Mouse (Mus musculus): ENCODE data around the gene Tsn.

The Tsn gene

DNA sequence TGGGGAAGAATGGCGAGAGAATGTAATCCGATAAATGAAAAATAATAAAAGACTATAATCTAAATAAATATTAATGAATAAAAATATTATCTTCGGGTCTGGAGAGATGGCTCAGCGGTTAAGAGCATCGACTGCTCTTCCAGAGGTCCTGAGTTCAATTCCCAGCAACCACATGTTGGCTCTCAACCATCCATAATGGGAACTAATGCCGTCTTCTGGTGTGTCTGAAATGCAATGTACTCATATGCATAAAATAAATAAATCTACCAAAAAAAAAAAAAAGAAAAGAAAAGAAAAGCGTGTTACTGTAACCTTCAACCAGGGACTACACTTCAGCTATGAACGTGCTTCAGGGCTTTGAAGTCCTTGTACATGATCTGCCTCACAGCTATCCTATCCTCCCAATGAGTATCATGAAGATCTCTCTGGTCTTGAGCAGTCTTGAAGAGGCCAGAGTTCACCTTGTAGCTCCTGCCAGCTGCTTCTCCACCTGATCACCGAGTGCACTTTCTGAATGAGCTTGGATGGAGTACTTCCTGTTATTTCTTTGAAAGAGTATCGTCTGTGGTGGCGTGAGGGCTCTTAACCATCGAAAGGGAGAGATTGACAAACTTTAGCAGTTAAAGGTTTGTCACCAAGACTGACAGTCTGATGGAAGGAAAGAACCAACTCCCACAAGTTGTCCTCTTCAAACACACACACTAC is at the start of gene Tsn:
TSS of gene Tsn (minus strand) at position 118 of the 705 bp plus-strand sequence.
- DNase-seq (ENCODE audit: low spot score in 2 of 2): no peak

- DNase-seq (ENCODE audit: low spot score in 2 of 2): no peak
Measured at GRCm38 (mm10) chr1:118359071-118359761, 47.7 kb upstream of the Tsn start.

DNA sequence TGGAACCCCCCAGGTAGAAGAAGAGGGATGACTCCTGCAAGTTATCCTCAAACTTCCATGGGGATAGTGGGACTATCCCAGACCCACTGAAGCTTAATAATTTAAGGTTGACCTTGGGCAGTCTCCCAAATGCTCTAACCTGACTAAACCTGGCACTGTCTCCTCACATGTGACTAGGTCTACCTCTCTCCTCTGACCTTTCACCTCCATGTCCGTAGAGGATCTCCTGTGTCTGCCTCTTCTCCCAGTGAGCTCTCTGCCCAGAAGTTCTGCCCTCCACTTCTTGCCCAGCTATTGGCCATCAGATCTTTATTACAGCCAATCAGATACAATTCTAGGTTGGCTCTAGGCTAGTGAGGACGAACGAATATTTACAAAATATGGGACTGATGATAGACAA is 38.4 kb upstream of the Tsn start:
- no peak for DNase-seq (ENCODE audit: low spot score in 2 of 2)

GRCm38 (mm10) chr1:118343649-118344435 is 32.3 kb upstream of the Tsn start:
- DNase-seq (ENCODE audit: low spot score in 2 of 2): no peak

GRCm38 (mm10) chr1:118337921-118338320 is 26.4 kb upstream of the Tsn start:
- no peak for DNase-seq (ENCODE audit: low spot score in 2 of 2)

DNA sequence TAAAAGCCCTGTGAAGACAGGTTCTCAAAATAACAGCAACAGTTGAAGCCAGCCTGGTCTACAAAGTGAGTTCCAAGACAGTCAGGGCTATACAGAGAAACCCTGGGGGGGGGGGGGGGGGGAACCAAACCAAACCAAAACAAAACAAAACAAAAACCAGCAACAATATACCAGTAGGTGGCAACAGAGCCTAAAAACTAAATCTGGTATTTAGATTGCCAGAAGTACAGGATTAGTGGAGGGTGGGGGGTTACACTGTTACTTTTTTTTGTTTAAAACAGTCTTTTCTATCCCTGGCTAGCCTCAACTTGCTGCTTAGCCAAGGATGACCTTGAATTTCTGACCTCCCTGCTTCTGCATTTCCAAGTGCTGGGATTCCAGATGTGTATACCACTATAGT is 24.3 kb upstream of the Tsn start:
- no peak for DNase-seq (ENCODE audit: low spot score in 2 of 2)

GRCm38 (mm10) chr1:118334749-118335713 is 23.5 kb upstream of the Tsn start:
- no peak for DNase-seq (ENCODE audit: low spot score in 2 of 2)

DNA sequence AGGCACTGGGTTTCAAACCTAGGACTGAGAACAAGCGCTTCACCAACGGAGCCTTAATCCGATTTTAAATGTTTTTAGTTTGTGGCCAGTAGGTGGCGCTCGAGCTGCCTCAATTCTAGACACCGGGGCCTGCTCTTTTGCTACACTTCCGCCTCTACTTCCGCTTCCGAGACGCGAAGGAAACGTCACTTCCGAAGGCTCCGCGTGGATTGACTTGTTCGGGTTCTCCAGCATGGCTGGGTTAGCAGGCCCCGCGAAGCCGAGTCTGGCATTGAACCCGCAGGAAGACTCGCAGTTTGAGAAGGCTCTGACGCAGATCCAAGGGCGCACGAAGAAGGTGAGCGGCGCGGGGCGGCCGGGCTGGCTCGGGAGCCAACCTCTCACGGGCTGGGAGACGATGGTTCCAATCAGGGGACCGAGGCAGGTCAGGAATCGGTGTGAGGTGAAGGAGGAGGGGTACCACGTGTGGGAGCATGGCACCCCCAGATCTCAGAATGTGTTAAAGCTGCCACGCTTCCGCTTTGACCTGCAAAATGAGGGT is 10.2 kb upstream of the Tsn start, which contains the start of gene Nifk:
TSS of gene Nifk (plus strand) at position 179 of the 541 bp plus-strand sequence.
- DNase-seq (ENCODE audit: low spot score in 2 of 2): peak; percentile 85 to 92

- DNase-seq (ENCODE audit: low spot score in 2 of 2): no peak
Measured at GRCm38 (mm10) chr1:118320696-118321095, 9.2 kb upstream of the Tsn start.

DNA sequence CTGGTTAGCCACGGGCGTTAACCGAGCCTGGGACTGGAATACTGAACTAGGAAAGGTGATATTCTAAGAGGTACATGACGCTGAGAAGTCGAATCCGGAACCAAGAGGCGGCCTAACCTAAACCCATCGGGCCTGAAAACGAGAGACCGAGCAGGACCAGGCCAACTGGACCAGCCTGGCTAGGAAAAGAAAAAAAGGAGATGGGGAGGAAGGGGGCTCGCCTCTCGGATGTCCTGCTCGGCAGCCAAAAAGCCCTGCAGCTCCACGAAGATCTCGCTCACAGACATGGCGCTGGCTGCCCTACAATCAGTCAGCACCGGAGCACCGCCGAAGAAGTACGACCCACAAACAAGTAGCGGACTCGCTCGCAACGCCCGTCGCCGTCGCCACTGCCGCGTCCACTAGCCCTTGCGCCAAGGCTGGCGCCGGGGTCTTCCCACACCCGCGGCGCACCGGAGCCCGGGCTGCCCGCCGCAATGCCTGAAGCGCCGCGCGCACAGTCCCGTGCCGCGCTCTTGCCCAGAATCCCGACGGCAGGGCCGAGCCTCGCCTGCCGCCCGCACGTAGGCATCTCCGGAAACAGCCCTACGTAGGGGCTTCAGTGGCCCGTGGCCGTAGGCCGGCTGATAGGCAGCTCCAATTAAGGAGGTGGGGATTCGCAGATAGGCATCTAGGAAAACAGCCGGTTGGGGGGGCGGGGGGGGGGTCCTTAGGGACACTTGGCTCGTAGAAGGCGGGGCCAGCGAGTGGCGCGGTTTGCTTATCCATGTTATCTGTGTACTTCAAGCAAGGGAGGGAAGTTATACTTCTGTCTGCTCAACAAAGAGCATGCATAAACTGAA is 538 bp downstream of the Tsn start:
- peak; percentile 80 to 85 for DNase-seq (ENCODE audit: low spot score in 2 of 2)

DNA sequence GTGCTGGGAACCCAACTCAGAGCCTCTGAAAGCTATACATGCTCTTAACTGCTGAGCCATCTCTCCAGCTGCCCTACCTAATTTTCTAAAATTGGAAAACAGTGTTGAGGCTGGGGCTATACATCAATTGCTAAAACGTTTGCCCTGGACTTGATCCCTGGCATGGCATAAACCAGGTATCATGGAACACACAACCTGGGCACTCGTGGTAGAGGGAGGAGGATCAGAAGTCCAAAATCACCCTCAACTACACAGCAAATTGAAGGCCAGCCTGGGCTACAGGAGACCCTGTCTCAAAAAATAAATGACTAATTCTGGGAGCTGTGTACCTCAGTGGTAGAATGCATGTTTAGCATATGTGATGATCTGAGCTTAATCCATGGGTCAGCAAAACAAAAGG is 13.8 kb downstream of the Tsn start:
- DNase-seq (ENCODE audit: low spot score in 2 of 2): no peak

DNA sequence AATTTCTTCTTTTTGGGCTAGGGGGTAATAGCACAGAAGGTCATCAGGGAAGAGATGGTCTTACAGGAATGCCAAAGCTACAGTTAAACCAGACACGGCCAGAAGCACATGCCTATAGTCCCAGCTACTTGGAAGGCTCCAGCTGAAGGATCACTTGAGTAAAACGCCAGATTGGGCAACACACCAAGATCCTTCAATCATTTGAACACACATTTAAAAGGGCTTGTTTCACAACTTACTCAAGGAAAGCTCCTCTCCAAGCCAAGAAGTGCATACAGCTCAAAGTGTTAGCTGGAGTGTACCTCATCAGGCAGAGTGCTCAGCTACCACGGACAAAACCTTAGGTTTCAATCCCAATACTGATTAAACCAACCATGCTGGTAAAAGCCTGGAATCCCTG is 14.9 kb downstream of the Tsn start:
- no peak for DNase-seq (ENCODE audit: low spot score in 2 of 2)

DNA sequence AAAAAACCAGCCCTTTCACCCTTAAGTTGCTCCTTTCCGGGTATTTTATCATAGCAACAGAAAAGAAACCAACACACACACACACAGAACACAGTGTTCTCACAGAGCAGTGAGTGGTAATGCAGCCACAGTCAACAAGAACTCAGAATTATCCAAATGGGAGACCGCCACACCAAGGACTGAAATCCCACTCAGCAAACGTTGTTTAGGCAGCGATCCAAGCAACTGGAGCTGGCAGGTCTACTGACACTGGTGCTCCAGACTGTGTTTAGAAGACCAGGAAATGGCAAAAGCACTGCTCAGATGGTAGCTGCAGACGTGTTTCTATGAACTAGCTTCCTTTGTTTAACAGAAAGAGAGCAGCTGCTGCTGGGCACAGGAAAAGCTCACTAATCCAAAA is 16.7 kb downstream of the Tsn start:
- no peak for DNase-seq (ENCODE audit: low spot score in 2 of 2)

- no peak for DNase-seq (ENCODE audit: low spot score in 2 of 2)
Measured at GRCm38 (mm10) chr1:118294192-118294591, 17.3 kb downstream of the Tsn start.

DNA sequence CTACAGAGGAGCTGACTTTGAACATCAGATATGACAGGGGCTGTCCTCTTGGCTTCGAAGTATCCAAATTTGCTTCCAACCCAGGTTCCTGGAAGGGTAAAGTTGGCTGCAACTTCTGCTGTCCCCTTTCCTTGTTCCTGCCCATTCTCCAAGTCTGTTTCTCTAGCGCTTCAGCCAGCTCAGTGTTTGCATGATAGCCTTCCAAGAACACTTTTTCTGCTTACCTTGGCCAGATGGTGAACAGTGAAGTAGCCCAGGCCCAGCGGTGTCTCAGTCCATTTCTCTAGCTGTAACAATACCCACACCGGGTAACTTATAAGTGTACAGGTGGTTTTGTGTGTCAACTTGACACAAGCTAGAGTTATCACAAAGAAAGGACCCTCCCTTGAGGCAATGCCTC is 19.2 kb downstream of the Tsn start:
- DNase-seq (ENCODE audit: low spot score in 2 of 2): no peak

DNA sequence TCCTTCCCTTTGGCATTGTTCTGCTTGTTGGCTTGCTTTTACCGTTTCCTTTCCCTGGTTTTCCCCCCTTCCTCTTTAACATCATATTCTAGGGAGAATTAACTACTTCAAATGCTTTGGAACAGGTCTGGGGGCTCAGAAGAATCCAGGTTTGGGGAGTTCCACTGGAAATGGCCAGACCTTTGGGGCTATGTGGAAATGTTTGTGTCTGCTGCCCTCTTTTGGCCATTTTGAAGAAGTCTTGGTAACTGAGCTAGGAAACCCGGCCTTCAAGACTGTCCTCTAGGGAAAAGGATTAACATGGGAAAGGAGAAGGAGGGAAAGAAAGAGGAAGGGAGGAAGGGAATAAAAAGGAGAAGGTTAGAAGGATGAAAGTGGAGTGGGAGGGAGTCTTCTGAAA is 36.4 kb downstream of the Tsn start:
- no peak for DNase-seq (ENCODE audit: low spot score in 2 of 2)

- DNase-seq (ENCODE audit: low spot score in 2 of 2): no peak
Measured at GRCm38 (mm10) chr1:118251931-118252330, 59.6 kb downstream of the Tsn start.
